Mouse (Mus musculus): ENCODE data around the gene Tcf23. TPM values are rescaled to one million over a fixed set of nuclear protein-coding genes. Genes with fewer than 3 reads are reported as not detected.

Tcf23 gene
- polyA plus RNA-seq, 1 experiment = 0.18 TPM

- WGBS = 83% methylated on average over 1 of the region's 1 CpGs
Observed at GRCm38 (mm10) chr5:31022690-31023089, 54.2 kb downstream of the Tcf23 start.

GRCm38 (mm10) chr5:31023254-31023653 lies 54.8 kb downstream of the Tcf23 start:
- no peak for TF ChIP-seq CTCF (IDR thresholded peaks at IDR 0.05; ENCODE audit: borderline replicate concordance, control insufficient read depth, extremely low read depth, insufficient read depth, low read length, poor library complexity)
- no peak for TF ChIP-seq POLR2A (IDR thresholded peaks at IDR 0.05; ENCODE audit: control insufficient read depth, extremely low read depth, insufficient read depth, low read length, poor library complexity)
- no peak for DNase-seq
- WGBS = 67% methylated on average over 4 of the region's 4 CpGs
- Histone ChIP-seq H3K4me1 (replicated peaks; ENCODE audit: control insufficient read depth, insufficient read depth, low read length) (no peaks in the 10 kb centered on the region), H3K4me3 (ENCODE audit: control insufficient read depth, insufficient read depth, low read length) (no peak overlapping the region), H3K27ac (ENCODE audit: control insufficient read depth, insufficient read depth, low read length) (no peak overlapping the region), H3K27me3 (ENCODE audit: control insufficient read depth, insufficient read depth, low read length) (no peaks in the 10 kb centered on the region), H3K36me3 (ENCODE audit: control insufficient read depth, insufficient read depth, low read length) (no peaks in the 10 kb centered on the region)

More at GRCm38 (mm10) chr5:31022690-31023089, 54.2 kb downstream of the Tcf23 start:
- Histone ChIP-seq H3K4me1 (replicated peaks; ENCODE audit: control insufficient read depth, insufficient read depth, low read length) (no peaks in the 10 kb centered on the region), H3K36me3 (ENCODE audit: control insufficient read depth, insufficient read depth, low read length) (no peaks in the 10 kb centered on the region), H3K27me3 (ENCODE audit: control insufficient read depth, insufficient read depth, low read length) (no peaks in the 10 kb centered on the region), H3K27ac (ENCODE audit: control insufficient read depth, insufficient read depth, low read length) (no peak overlapping the region), H3K4me3 (ENCODE audit: control insufficient read depth, insufficient read depth, low read length) (no peak overlapping the region)
- DNase-seq = no peak
- TF ChIP-seq POLR2A (IDR thresholded peaks at IDR 0.05; ENCODE audit: control insufficient read depth, extremely low read depth, insufficient read depth, low read length, poor library complexity) = no peak
- TF ChIP-seq CTCF (IDR thresholded peaks at IDR 0.05; ENCODE audit: borderline replicate concordance, control insufficient read depth, extremely low read depth, insufficient read depth, low read length, poor library complexity) = no peak

GRCm38 (mm10) chr5:31024641-31025040 lies 56.2 kb downstream of the Tcf23 start:
- Histone ChIP-seq H3K27me3 (ENCODE audit: control insufficient read depth, insufficient read depth, low read length) (no peaks in the 10 kb centered on the region), H3K4me3 (ENCODE audit: control insufficient read depth, insufficient read depth, low read length) (no peak overlapping the region), H3K27ac (ENCODE audit: control insufficient read depth, insufficient read depth, low read length) (no peak overlapping the region), H3K4me1 (replicated peaks; ENCODE audit: control insufficient read depth, insufficient read depth, low read length) (no peaks in the 10 kb centered on the region), H3K36me3 (ENCODE audit: control insufficient read depth, insufficient read depth, low read length) (no peaks in the 10 kb centered on the region)
- no peak for TF ChIP-seq CTCF (IDR thresholded peaks at IDR 0.05; ENCODE audit: borderline replicate concordance, control insufficient read depth, extremely low read depth, insufficient read depth, low read length, poor library complexity)
- no peak for TF ChIP-seq POLR2A (IDR thresholded peaks at IDR 0.05; ENCODE audit: control insufficient read depth, extremely low read depth, insufficient read depth, low read length, poor library complexity)
- no peak for DNase-seq

Other genes starting within 250 kb of the Tcf23 start
- gene Mapre3, start 154.0 kb upstream of the Tcf23 start, polyA plus RNA-seq (2012; rRNA removed) = 11.5 and 16.6 TPM in 2 replicates
- 101 and 106 TPM in 2 replicates for gene Tmem214, start 100.7 kb upstream of the Tcf23 start, polyA plus RNA-seq (2012; rRNA removed)
- 40.7 and 53.0 TPM in 2 replicates for gene Agbl5, start 80.0 kb upstream of the Tcf23 start, polyA plus RNA-seq (2012; rRNA removed)
- gene Ost4, start 60.9 kb upstream of the Tcf23 start, polyA plus RNA-seq (2012; rRNA removed) = 192 and 239 TPM in 2 replicates
- 44.6 and 57.5 TPM in 2 replicates for gene Emilin1, start 55.3 kb upstream of the Tcf23 start, polyA plus RNA-seq (2012; rRNA removed)
- gene Khk, start 47.2 kb upstream of the Tcf23 start, polyA plus RNA-seq (2012; rRNA removed) = 28.3 and 32.0 TPM in 2 replicates
- gene Cgref1, start 23.1 kb upstream of the Tcf23 start, polyA plus RNA-seq (2012; rRNA removed) = 0.31 and 0.70 TPM in 2 replicates
- gene Preb, start 8.3 kb upstream of the Tcf23 start, polyA plus RNA-seq (2012; rRNA removed) = 401 and 419 TPM in 2 replicates
- gene Atraid, start 79.7 kb downstream of the Tcf23 start, polyA plus RNA-seq (2012; rRNA removed) = 52.0 and 67.0 TPM in 2 replicates
- 35.1 and 37.3 TPM in 2 replicates for gene Slc5a6, start 80.3 kb downstream of the Tcf23 start, polyA plus RNA-seq (2012; rRNA removed)
- gene Cad, start 86.1 kb downstream of the Tcf23 start, polyA plus RNA-seq (2012; rRNA removed) = 59.8 and 80.9 TPM in 2 replicates
- gene Dnajc5g, start 137.6 kb downstream of the Tcf23 start, polyA plus RNA-seq (2012; rRNA removed) = not detected in 2 replicates
- 0.48 and 0.77 TPM in 2 replicates for gene Slc30a3, start 139.6 kb downstream of the Tcf23 start, polyA plus RNA-seq (2012; rRNA removed)
- gene Trim54, start 148.1 kb downstream of the Tcf23 start, polyA plus RNA-seq (2012; rRNA removed) = 0.92 and 9.3 TPM in 2 replicates
- gene Ucn, start 170.2 kb downstream of the Tcf23 start, polyA plus RNA-seq (2012; rRNA removed) = not detected in 2 replicates
- gene Mpv17, start 185.6 kb downstream of the Tcf23 start, polyA plus RNA-seq (2012; rRNA removed) = 43.8 and 55.8 TPM in 2 replicates
- gene Gm29609, start 211.2 kb downstream of the Tcf23 start, polyA plus RNA-seq (2012; rRNA removed) = 3.5 and 4.7 TPM in 2 replicates
- 112 and 113 TPM in 2 replicates for gene Gtf3c2, start 211.5 kb downstream of the Tcf23 start, polyA plus RNA-seq (2012; rRNA removed)
- 127 and 134 TPM in 2 replicates for gene Snx17, start 224.6 kb downstream of the Tcf23 start, polyA plus RNA-seq (2012; rRNA removed)
- 74.5 and 88.0 TPM in 2 replicates for gene Eif2b4, start 224.8 kb downstream of the Tcf23 start, polyA plus RNA-seq (2012; rRNA removed)
- 88.5 and 90.3 TPM in 2 replicates for gene Zfp513, start 233.6 kb downstream of the Tcf23 start, polyA plus RNA-seq (2012; rRNA removed)

Measured in thymus, adult 2 months (tissue).